Mouse (Mus musculus) splenic B cell, adult 2 months (primary cell): ENCODE results near the gene Nwd1.

Experiments used
- DNase-seq: peaks from one replicate; pipeline ENCODE4 v3.0.0-alpha.2; 2011; ENCODE audit warnings: low read depth, low spot score
- H3K27me3 ChIP-seq: 2 replicates; pipeline ENCODE4 v1.6.1; 2012; ENCODE audit warnings: mild to moderate bottlenecking, low read length, moderate library complexity, mixed read lengths; ENCODE audit not compliant: control insufficient read depth, poor library complexity, insufficient read depth, severe bottlenecking
- H3K36me3 ChIP-seq: 2 replicates; pipeline ENCODE4 v1.6.1; 2012; ENCODE audit warnings: mild to moderate bottlenecking, low read length, moderate library complexity, mixed read lengths; ENCODE audit not compliant: control insufficient read depth, poor library complexity, insufficient read depth, severe bottlenecking

The Nwd1 gene

DNA sequence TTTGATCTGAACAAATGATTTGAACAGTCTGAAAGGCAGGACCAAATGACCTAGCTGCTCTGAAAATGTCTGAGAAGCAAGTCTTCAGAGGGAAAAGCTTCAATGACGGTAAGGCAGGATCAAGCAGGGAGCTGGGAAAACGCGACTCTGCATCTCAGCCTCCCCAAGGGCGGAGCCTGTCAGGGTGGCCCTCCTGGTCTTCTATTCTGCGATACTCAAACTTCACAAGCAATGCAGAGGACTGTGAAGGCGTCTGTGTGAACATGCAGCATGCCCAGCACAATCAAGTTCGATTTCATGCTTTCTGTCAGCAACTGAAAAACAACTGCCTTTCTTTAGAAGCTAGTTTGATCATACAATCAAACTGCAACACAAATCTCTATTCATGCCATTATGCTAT lies 120.3 kb downstream of the Nwd1 start:
- Histone ChIP-seq H3K27me3 (no peaks in the 10 kb centered on the region), H3K36me3 (no peaks in the 10 kb centered on the region)
- DNase-seq, result no peak
